ENCODE assay signal across 8 mouse cellular contexts in genomic region chr11:59309106-59309805, GRCm38 (mm10). TPM values are rescaled to one million over a fixed set of nuclear protein-coding genes. Genes with fewer than 3 reads are reported as not detected.
DNase-seq lines count a peak whose midpoint lies in the region; ATAC-seq and TF ChIP-seq lines count a peak whose summit lies in the region.

No protein-coding gene starts in this region.

- TF ChIP-seq POLR2A in brain, embryonic 14.5 days (IDR thresholded peaks at IDR 0.05; ENCODE audit: borderline replicate concordance, extremely low read depth, insufficient read depth, insufficient read length, poor library complexity, severe bottlenecking) = no peak

- H3K4me1 ChIP-seq in kidney, embryonic 16.5 days (ENCODE audit: insufficient read depth, low read length) = peaks cover 54% of the 10 kb centered on the region
- H3K4me1 ChIP-seq in limb, embryonic 11.5 days (ENCODE audit: control insufficient read depth, insufficient read depth, low read length) = peaks cover 49% of the 10 kb centered on the region
- H3K4me1 ChIP-seq in stomach, postnatal 0 days (replicated peaks; ENCODE audit: control insufficient read depth, insufficient read depth) = peaks cover 6% of the 10 kb centered on the region

- H3K27ac ChIP-seq in kidney, embryonic 16.5 days (ENCODE audit: low read length) = peak overlapping the region; percentile 52; the same call in 1 of the 2 replicates
- H3K27ac ChIP-seq in limb, embryonic 11.5 days (replicated peaks; ENCODE audit: low read depth, low read length) = no peak overlapping the region; the same call in 1 of the 2 replicates
- peak overlapping the region; percentile 69 for H3K27ac ChIP-seq in stomach, postnatal 0 days (replicated peaks)

- peak overlapping the region; percentile 15; the same call in 1 of the 2 replicates for H3K4me2 ChIP-seq in kidney, embryonic 16.5 days (replicated peaks; ENCODE audit: low read depth, low read length)
- peak overlapping the region; percentile 43 for H3K4me2 ChIP-seq in limb, embryonic 11.5 days (ENCODE audit: low read depth, severe bottlenecking)
- peak overlapping the region; percentile 90 for H3K4me2 ChIP-seq in stomach, postnatal 0 days (replicated peaks; ENCODE audit: low read depth)

- ATAC-seq in kidney, embryonic 16.5 days (ENCODE audit: low FRiP score, low TSS enrichment) = peak; percentile 60
- ATAC-seq in limb, embryonic 11.5 days (ENCODE audit: insufficient number of reproducible peaks, low FRiP score, low TSS enrichment, low read depth) = peak; percentile 67
- peak; percentile 76 for ATAC-seq in stomach, postnatal 0 days (ENCODE audit: low FRiP score, low TSS enrichment)

- 11% methylated on average over 12 of the region's 12 CpGs for WGBS in kidney, embryonic 16.5 days
- WGBS in limb, embryonic 11.5 days = 8% methylated on average over 12 of the region's 12 CpGs
- WGBS in stomach, postnatal 0 days = 27% methylated on average over 10 of the region's 12 CpGs

- H3K36me3 ChIP-seq in kidney, embryonic 16.5 days (ENCODE audit: insufficient read depth, low read length) = no peaks in the 10 kb centered on the region
- H3K36me3 ChIP-seq in limb, embryonic 11.5 days (ENCODE audit: control insufficient read depth, insufficient read depth, low read length) = no peaks in the 10 kb centered on the region
- no peaks in the 10 kb centered on the region for H3K36me3 ChIP-seq in stomach, postnatal 0 days (ENCODE audit: control insufficient read depth, insufficient read depth, low read length)

- no peak overlapping the region for H3K4me3 ChIP-seq in kidney, embryonic 16.5 days (ENCODE audit: low read length)
- H3K4me3 ChIP-seq in limb, embryonic 11.5 days (ENCODE audit: low read depth, low read length) = no peak overlapping the region
- H3K4me3 ChIP-seq in stomach, postnatal 0 days (ENCODE audit: low read depth, low read length) = no peak overlapping the region

- no peaks in the 10 kb centered on the region for H3K9me3 ChIP-seq in kidney, embryonic 16.5 days (ENCODE audit: low read length)
- no peaks in the 10 kb centered on the region for H3K9me3 ChIP-seq in limb, embryonic 11.5 days (ENCODE audit: control insufficient read depth, low read length)
- H3K9me3 ChIP-seq in stomach, postnatal 0 days (ENCODE audit: control insufficient read depth, low read length) = no peaks in the 10 kb centered on the region

- peak overlapping the region; percentile 23 for H3K9ac ChIP-seq in kidney, embryonic 16.5 days (replicated peaks; ENCODE audit: low read length)
- no peak overlapping the region; the same call in 1 of the 2 replicates for H3K9ac ChIP-seq in limb, embryonic 11.5 days (ENCODE audit: low read length)
- peak overlapping the region; percentile 27; the same call in 1 of the 2 replicates for H3K9ac ChIP-seq in stomach, postnatal 0 days (ENCODE audit: low read length)

- TF ChIP-seq EP300 in stomach, postnatal 0 days (optimal IDR thresholded peaks at IDR 0.05) = no peak

- H3K27me3 ChIP-seq in kidney, embryonic 16.5 days (ENCODE audit: insufficient read depth, low read length) = peaks cover 44% of the 10 kb centered on the region
- peaks cover 40% of the 10 kb centered on the region for H3K27me3 ChIP-seq in limb, embryonic 11.5 days (ENCODE audit: control insufficient read depth, insufficient read depth, low read length)
- no peaks in the 10 kb centered on the region for H3K27me3 ChIP-seq in stomach, postnatal 0 days (ENCODE audit: control insufficient read depth, insufficient read depth, low read length)

- DNase-seq in kidney, adult 8-10 months = no peak
- DNase-seq in brain, embryonic 14.5 days (ENCODE audit: low read depth) = peak; percentile 61
- peak; percentile 38 to 56 for DNase-seq in heart, adult 9 months (ENCODE audit: low spot score in 2 of 2)
- DNase-seq in limb, embryonic 11.5 days (ENCODE audit: low spot score) = peak; percentile 79
- DNase-seq in stomach, postnatal 0 days (ENCODE audit: low spot score) = peak; percentile 79
- no peak for DNase-seq in left cerebral cortex, adult 11 months (ENCODE audit: low spot score)
- no peak for DNase-seq in thymus, postnatal 10 days (ENCODE audit: low spot score in 2 of 2)

- no peak for TF ChIP-seq CTCF in brain, embryonic 14.5 days (IDR thresholded peaks at IDR 0.05; ENCODE audit: borderline replicate concordance, extremely low read depth, insufficient read depth, insufficient read length)
- 0 out of 2 replicates have a peak, but pooled peaks have one; percentile 14 for TF ChIP-seq CTCF in stomach, postnatal 0 days (IDR thresholded peaks at IDR 0.05; ENCODE audit: low read depth)

RNA-seq across cellular contexts. Expression of gene Wnt9a, which starts 2.5 kb away (rescaled TPM):
- polyA plus RNA-seq in kidney, embryonic 16.5 days (2015; fragmentation: Nextera tagmentation; extraction: Ambion mirVana) = 1.6 and 1.8 TPM in 2 replicates
- 3.2 and 4.5 TPM in 2 replicates for polyA plus RNA-seq in brain, embryonic 14.5 days (2012; rRNA removed)
- polyA plus RNA-seq in limb, embryonic 11.5 days (2014; fragmentation: Nextera tagmentation; extraction: Ambion mirVana) = 1.1 and 1.8 TPM in 2 replicates
- 2.3 and 2.8 TPM in 2 replicates for polyA plus RNA-seq in stomach, postnatal 0 days (2015; fragmentation: Nextera tagmentation; extraction: Ambion mirVana)

RNA-seq across cellular contexts. Expression of gene Wnt3a, which starts 18.7 kb away (rescaled TPM):
- polyA plus RNA-seq in kidney, embryonic 16.5 days (2015; fragmentation: Nextera tagmentation; extraction: Ambion mirVana) = not detected in 2 replicates
- 0.50 and 1.1 TPM in 2 replicates for polyA plus RNA-seq in brain, embryonic 14.5 days (2012; rRNA removed)
- 0.07 and 0.28 TPM in 2 replicates for polyA plus RNA-seq in limb, embryonic 11.5 days (2014; fragmentation: Nextera tagmentation; extraction: Ambion mirVana)
- 2.0 and 2.5 TPM in 2 replicates for polyA plus RNA-seq in stomach, postnatal 0 days (2015; fragmentation: Nextera tagmentation; extraction: Ambion mirVana)

Comparison
In these comparisons a context has a peak if more than half of its experiments do, and no peak if none do; other contexts are left out.
1. H3K4me2 ChIP-seq: peak in every context shown above with its lines; median percentile 90 in stomach, postnatal 0 days; 43 in limb, embryonic 11.5 days; 15 in kidney, embryonic 16.5 days.
2. DNase-seq: peak in brain, embryonic 14.5 days (single experiment), heart, adult 9 months (2 of 2), limb, embryonic 11.5 days (single experiment) and stomach, postnatal 0 days (single experiment); none in kidney, adult 8-10 months (0 of 2), left cerebral cortex, adult 11 months (single experiment) and thymus, postnatal 10 days (0 of 2).
3. Peak in every context shown above with its lines, with median percentiles within 50 percentile points of each other: ATAC-seq.